Comparison of ENCODE assay signal across 8 mouse cellular contexts in the genomic region with DNA sequence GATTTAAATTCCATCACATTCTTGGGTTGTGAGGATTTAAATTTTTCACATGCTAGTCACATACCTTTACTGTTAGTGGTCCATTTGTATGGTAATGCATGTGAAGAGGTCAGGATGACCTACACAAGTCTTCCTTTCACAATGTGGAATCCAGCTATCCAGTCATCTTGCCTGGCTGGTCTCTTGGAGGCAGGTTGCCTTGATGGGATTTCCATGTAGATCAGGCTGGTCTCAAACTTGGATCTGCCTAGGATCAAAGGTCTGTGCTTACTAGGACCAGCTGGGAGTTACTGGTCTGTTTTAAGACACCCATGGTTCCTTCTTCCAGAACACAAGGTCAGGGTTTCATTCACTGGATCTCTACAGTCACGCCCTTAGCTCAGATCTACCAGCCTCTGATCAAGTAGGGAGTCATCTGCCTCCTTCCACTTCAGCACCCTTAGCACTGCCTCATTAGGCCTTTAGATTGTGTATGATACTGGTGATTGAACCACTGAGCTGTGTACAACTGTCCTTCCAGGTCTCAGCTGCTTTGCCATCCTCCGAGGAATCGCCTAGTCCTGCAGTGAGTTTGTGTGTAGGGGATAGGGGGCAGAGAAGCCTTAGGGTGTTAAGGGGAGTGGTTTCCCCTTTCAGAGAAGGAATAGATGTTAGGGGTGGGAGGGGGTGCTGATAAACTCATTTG. TPM values are rescaled to one million over a fixed set of nuclear protein-coding genes. Genes with fewer than 3 reads are reported as not detected.
A peak's percentile ranks its signal among the peaks of the same experiment; 100 is the strongest.
DNase-seq lines count a peak whose midpoint lies in the region; ATAC-seq and TF ChIP-seq lines count a peak whose summit lies in the region.

No protein-coding gene starts in this region.

- intact Hi-C loops in left cerebral cortex, postnatal 4 days (cut with DNase I) = no loop called here

- H3K4me3 ChIP-seq in CH12.LX (replicated peaks in 1 of 3; ENCODE audit: low read depth in 2 of 3, low read length in 2 of 3, poor library complexity in 1 of 3) (no peak overlapping the region), MEL (ENCODE audit: control insufficient read depth in 1 of 2, insufficient read depth in 1 of 2, low read depth in 2 of 2, low read length in 2 of 2) (no peak overlapping the region)
- no peak overlapping the region for H3K4me3 ChIP-seq in forebrain, postnatal 0 days (ENCODE audit: low read depth, low read length)
- no peak overlapping the region for H3K4me3 ChIP-seq in liver, embryonic 11.5 days (ENCODE audit: low read depth, low read length)
- no peak overlapping the region for H3K4me3 ChIP-seq in stomach, embryonic 15.5 days (replicated peaks)

- no peak for TF ChIP-seq CTCF in CH12.LX (conservative IDR thresholded peaks at IDR 0.05 in 1 of 2, IDR thresholded peaks at IDR 0.05 in 1 of 2; ENCODE audit: low read depth in 2 of 2, low read length in 2 of 2)
- no peak for TF ChIP-seq CTCF in MEL (IDR thresholded peaks at IDR 0.05 in 2 of 3, conservative IDR thresholded peaks at IDR 0.05 in 1 of 3; ENCODE audit: control insufficient read depth in 1 of 3, insufficient read depth in 1 of 3, low read depth in 2 of 3, low read length in 3 of 3, poor library complexity in 1 of 3, severe bottlenecking in 1 of 3)
- no peak for TF ChIP-seq CTCF in forebrain, postnatal 0 days (IDR thresholded peaks at IDR 0.05; ENCODE audit: low read depth)

- H3K27ac ChIP-seq in CH12.LX (ENCODE audit: insufficient read depth, low read depth) = peak overlapping the region; percentile 58
- peak overlapping the region; percentile 67 for H3K27ac ChIP-seq in MEL (ENCODE audit: control insufficient read depth, low read depth, low read length)
- peak overlapping the region; percentile 45; the same call in 1 of the 2 replicates for H3K27ac ChIP-seq in forebrain, postnatal 0 days (ENCODE audit: low read depth, low read length)
- peak overlapping the region; percentile 99 for H3K27ac ChIP-seq in liver, embryonic 11.5 days (ENCODE audit: low read depth, low read length)
- H3K27ac ChIP-seq in stomach, embryonic 15.5 days = peak overlapping the region; percentile 63

- peaks cover 47 to 74% of the 10 kb centered on the region in 2 experiments for H3K36me3 ChIP-seq in CH12.LX (replicated peaks in 1 of 2; ENCODE audit: control insufficient read depth in 1 of 2, insufficient read depth in 1 of 2, low read length in 1 of 2)
- H3K36me3 ChIP-seq in MEL (ENCODE audit: control insufficient read depth in 1 of 2, insufficient read depth in 2 of 2, low read length in 2 of 2) = peaks cover 2 to 27% of the 10 kb centered on the region in 2 experiments
- H3K36me3 ChIP-seq in forebrain, postnatal 0 days (ENCODE audit: insufficient read depth) = peaks cover 45% of the 10 kb centered on the region
- peaks cover 32% of the 10 kb centered on the region for H3K36me3 ChIP-seq in liver, embryonic 11.5 days (ENCODE audit: control insufficient read depth, insufficient read depth, low read length)
- H3K36me3 ChIP-seq in stomach, embryonic 15.5 days = peaks cover 6% of the 10 kb centered on the region

- H3K9ac ChIP-seq in CH12.LX (ENCODE audit: insufficient read depth, low read depth) (no peak overlapping the region), MEL (ENCODE audit: control insufficient read depth, low read depth, low read length, poor library complexity, severe bottlenecking) (no peak overlapping the region)
- H3K9ac ChIP-seq in forebrain, postnatal 0 days = no peak overlapping the region
- H3K9ac ChIP-seq in liver, embryonic 11.5 days (ENCODE audit: low read depth, low read length) = no peak overlapping the region
- H3K9ac ChIP-seq in stomach, embryonic 15.5 days = no peak overlapping the region

- H3K4me1 ChIP-seq in CH12.LX (ENCODE audit: control insufficient read depth in 1 of 2, insufficient read depth in 2 of 2) = peaks cover 0 to 13% of the 10 kb centered on the region in 2 experiments; a peak in 2 of 4 replicates
- H3K4me1 ChIP-seq in MEL (ENCODE audit: control insufficient read depth in 1 of 2, insufficient read depth in 2 of 2, low read length in 2 of 2) = 0 out of 4 replicates have a peak, but pooled peaks cover 0 to 2% of the 10 kb centered on the region in 2 experiments
- peaks cover 6% of the 10 kb centered on the region; the same call in 1 of the 2 replicates for H3K4me1 ChIP-seq in forebrain, postnatal 0 days (ENCODE audit: insufficient read depth)
- H3K4me1 ChIP-seq in liver, embryonic 11.5 days (replicated peaks; ENCODE audit: control insufficient read depth, insufficient read depth, low read length) = 0 out of 2 replicates have a peak, but pooled peaks cover 2% of the 10 kb centered on the region
- H3K4me1 ChIP-seq in stomach, embryonic 15.5 days = no peaks in the 10 kb centered on the region; the same call in 1 of the 2 replicates

- H3K27me3 ChIP-seq in CH12.LX (replicated peaks) = no peaks in the 10 kb centered on the region
- no peaks in the 10 kb centered on the region for H3K27me3 ChIP-seq in MEL (ENCODE audit: control insufficient read depth in 1 of 2, insufficient read depth in 2 of 2, low read length in 2 of 2)
- H3K27me3 ChIP-seq in forebrain, postnatal 0 days (ENCODE audit: insufficient read depth, low read length) = no peaks in the 10 kb centered on the region
- H3K27me3 ChIP-seq in liver, embryonic 11.5 days (replicated peaks; ENCODE audit: control insufficient read depth, insufficient read depth, low read length) = no peaks in the 10 kb centered on the region
- no peaks in the 10 kb centered on the region for H3K27me3 ChIP-seq in stomach, embryonic 15.5 days (replicated peaks)

- no peak overlapping the region for H3K4me2 ChIP-seq in CH12.LX (ENCODE audit: insufficient read depth, low read depth, poor library complexity, severe bottlenecking)
- H3K4me2 ChIP-seq in forebrain, postnatal 0 days (ENCODE audit: low read depth) = no peak overlapping the region
- H3K4me2 ChIP-seq in liver, embryonic 11.5 days = no peak overlapping the region
- H3K4me2 ChIP-seq in stomach, embryonic 15.5 days = no peak overlapping the region

- TF ChIP-seq RAD21 in CH12.LX (IDR thresholded peaks at IDR 0.05; ENCODE audit: low read depth, low read length) = no peak
- no peak for TF ChIP-seq RAD21 in MEL (IDR thresholded peaks at IDR 0.05; ENCODE audit: low read depth, low read length)

- no peak for TF ChIP-seq EP300 in CH12.LX (IDR thresholded peaks at IDR 0.05; ENCODE audit: low read length)
- TF ChIP-seq EP300 in MEL (IDR thresholded peaks at IDR 0.05; ENCODE audit: low read depth in 1 of 2, low read length in 2 of 2) = no peak

- dilution Hi-C loops in CH12.LX (cut with MboI; ENCODE audit: extremely low pct_ligation_motif_present, extremely low pct_unique_long_range_greater_than_20kb, low sequenced_read_pairs) = no loop called here

- DNase-seq in CH12.LX (ENCODE audit: extremely low read depth) (peak; percentile 80), MEL (ENCODE audit: low read depth, low spot score) (peak; percentile 95)
- peak; percentile 27 for DNase-seq in forebrain, postnatal 0 days
- peak; percentile 74 for DNase-seq in liver, embryonic 11.5 days (ENCODE audit: low spot score)
- DNase-seq in left cerebral cortex, postnatal 4 days = no peak
- DNase-seq in B cell, adult 2 months = no peak
- no peak for DNase-seq in spleen, postnatal 14 days (ENCODE audit: low spot score in 2 of 2)

- in situ Hi-C loops in CH12.LX (cut with MboI; ENCODE audit: low pct_ligation_motif_present, low pct_unique_long_range_greater_than_20kb, low sequenced_read_pairs) = no loop called here

- H3K79me2 ChIP-seq in CH12.LX (replicated peaks; ENCODE audit: control insufficient read depth, extremely low read depth, insufficient read depth, poor library complexity, severe bottlenecking) (peaks cover 25% of the 10 kb centered on the region), MEL (ENCODE audit: control insufficient read depth, insufficient read depth, low read length, poor library complexity) (peaks cover 28% of the 10 kb centered on the region)

- ATAC-seq in forebrain, postnatal 0 days = no peak
- ATAC-seq in liver, embryonic 11.5 days (replicated peaks; ENCODE audit: low FRiP score) = peak; percentile 69
- ATAC-seq in stomach, embryonic 15.5 days (ENCODE audit: insufficient read depth, low FRiP score, low read depth) = peak; percentile 32

- no peaks in the 10 kb centered on the region for H3K9me3 ChIP-seq in CH12.LX (replicated peaks; ENCODE audit: low read length)
- H3K9me3 ChIP-seq in MEL (replicated peaks; ENCODE audit: insufficient read depth, low read length) = no peaks in the 10 kb centered on the region
- H3K9me3 ChIP-seq in forebrain, postnatal 0 days (ENCODE audit: low read length) = no peaks in the 10 kb centered on the region
- H3K9me3 ChIP-seq in liver, embryonic 11.5 days (ENCODE audit: control insufficient read depth, low read length) = no peaks in the 10 kb centered on the region
- H3K9me3 ChIP-seq in stomach, embryonic 15.5 days = no peaks in the 10 kb centered on the region

- TF ChIP-seq POLR2A in CH12.LX (IDR thresholded peaks at IDR 0.05; ENCODE audit: low read depth, low read length) (peak; percentile 76), MEL (IDR thresholded peaks at IDR 0.05; ENCODE audit: control insufficient read depth in 1 of 2, insufficient read depth in 1 of 2, low read depth in 1 of 2, low read length in 2 of 2, poor library complexity in 1 of 2) (peak; percentile 71 to 91)

- 12% methylated on average over 3 of the region's 3 CpGs for WGBS in forebrain, postnatal 0 days
- 8% methylated on average over 3 of the region's 3 CpGs for WGBS in liver, embryonic 11.5 days
- WGBS in stomach, embryonic 15.5 days = 9% methylated on average over 3 of the region's 3 CpGs

RNA-seq across cellular contexts. Expression of a gene that starts 5.2 kb away (rescaled TPM):
- 4.7 and 5.2 TPM in 2 replicates for total RNA-seq in CH12.LX (2012; rRNA removed)
- total RNA-seq in CH12.LX (2014; rRNA removed) = 3.1 and 4.5 TPM in 2 replicates
- 3.6 and 4.8 TPM in 2 replicates for polyA plus RNA-seq in CH12.LX (2012; ENCODE audit: insufficient read length, low read depth)
- total RNA-seq in MEL (2012; rRNA removed) = 5.2 and 5.7 TPM in 2 replicates
- polyA plus RNA-seq in MEL (2012; ENCODE audit: insufficient read depth in 1 of 2, insufficient read length in 2 of 2, low read depth in 1 of 2, low replicate concordance in 2 of 2, missing spikeins in 1 of 2) = 1 to 10 TPM in 1 of 2 experiments, not detected in 1; 4.2 TPM
- total RNA-seq in forebrain, postnatal 0 days (2014; rRNA removed) = 19.7 and 30.2 TPM in 2 replicates
- polyA plus RNA-seq in forebrain, postnatal 0 days (2015; fragmentation: Nextera tagmentation; extraction: Ambion mirVana) = 3.7 and 7.9 TPM in 2 replicates
- polyA plus RNA-seq in liver, embryonic 11.5 days (2014; fragmentation: Nextera tagmentation; extraction: Ambion mirVana) = 3.4 and 4.8 TPM in 2 replicates
- 7.7 and 8.0 TPM in 2 replicates for polyA plus RNA-seq in stomach, embryonic 15.5 days (2015; fragmentation: Nextera tagmentation; extraction: Ambion mirVana)
- total RNA-seq in left cerebral cortex, postnatal 4 days (2021) = 10 to 100 TPM; 39.2 to 46.5 TPM

RNA-seq across cellular contexts. Expression of a gene that starts 30.6 kb away (rescaled TPM):
- total RNA-seq in CH12.LX (2012; rRNA removed) = 44.7 and 46.2 TPM in 2 replicates
- 64.7 and 74.0 TPM in 2 replicates for total RNA-seq in CH12.LX (2014; rRNA removed)
- 50.6 and 55.3 TPM in 2 replicates for polyA plus RNA-seq in CH12.LX (2012; ENCODE audit: insufficient read length, low read depth)
- 53.1 and 66.2 TPM in 2 replicates for total RNA-seq in MEL (2012; rRNA removed)
- 10 to 100 TPM in 1 of 2 experiments, not detected in 1; 83.6 TPM for polyA plus RNA-seq in MEL (2012; ENCODE audit: insufficient read depth in 1 of 2, insufficient read length in 2 of 2, low read depth in 1 of 2, low replicate concordance in 2 of 2, missing spikeins in 1 of 2)
- total RNA-seq in forebrain, postnatal 0 days (2014; rRNA removed) = 25.8 and 27.7 TPM in 2 replicates
- polyA plus RNA-seq in forebrain, postnatal 0 days (2015; fragmentation: Nextera tagmentation; extraction: Ambion mirVana) = 28.9 and 29.3 TPM in 2 replicates
- 68.3 and 84.3 TPM in 2 replicates for polyA plus RNA-seq in liver, embryonic 11.5 days (2014; fragmentation: Nextera tagmentation; extraction: Ambion mirVana)
- 33.4 and 34.7 TPM in 2 replicates for polyA plus RNA-seq in stomach, embryonic 15.5 days (2015; fragmentation: Nextera tagmentation; extraction: Ambion mirVana)
- total RNA-seq in left cerebral cortex, postnatal 4 days (2021) = 10 to 100 TPM; 22.4 to 25.7 TPM

RNA-seq across cellular contexts. Expression of a gene that starts 30.6 kb away (rescaled TPM):
- total RNA-seq in CH12.LX (2012; rRNA removed) (4.6 and 5.5 TPM in 2 replicates), CH12.LX (2014; rRNA removed) (10.4 and 11.5 TPM in 2 replicates), MEL (2012; rRNA removed) (6.2 and 6.3 TPM in 2 replicates)
- polyA plus RNA-seq in CH12.LX (2012; ENCODE audit: insufficient read length, low read depth) (13.1 and 13.3 TPM in 2 replicates), MEL (2012; ENCODE audit: insufficient read depth in 1 of 2, insufficient read length in 2 of 2, low read depth in 1 of 2, low replicate concordance in 2 of 2, missing spikeins in 1 of 2) (10 to 100 TPM in 1 of 2 experiments, not detected in 1; 16.9 TPM)
- total RNA-seq in forebrain, postnatal 0 days (2014; rRNA removed) = 1.7 and 2.6 TPM in 2 replicates
- 5.1 and 6.5 TPM in 2 replicates for polyA plus RNA-seq in forebrain, postnatal 0 days (2015; fragmentation: Nextera tagmentation; extraction: Ambion mirVana)
- polyA plus RNA-seq in liver, embryonic 11.5 days (2014; fragmentation: Nextera tagmentation; extraction: Ambion mirVana) = 34.7 and 39.0 TPM in 2 replicates
- 25.6 and 25.7 TPM in 2 replicates for polyA plus RNA-seq in stomach, embryonic 15.5 days (2015; fragmentation: Nextera tagmentation; extraction: Ambion mirVana)
- total RNA-seq in left cerebral cortex, postnatal 4 days (2021) = 1 to 10 TPM; 3.5 to 4.7 TPM

Comparison
In these comparisons a context has a peak if more than half of its experiments do, and no peak if none do; other contexts are left out.
1. DNase-seq: peak in CH12.LX (single experiment), MEL (single experiment), forebrain, postnatal 0 days (single experiment) and liver, embryonic 11.5 days (single experiment); none in left cerebral cortex, postnatal 4 days (single experiment), B cell, adult 2 months (0 of 2) and spleen, postnatal 14 days (0 of 2).
2. H3K27ac ChIP-seq: peak in every context shown above with its lines; median percentile 99 in liver, embryonic 11.5 days; 67 in MEL; 63 in stomach, embryonic 15.5 days; 58 in CH12.LX; 45 in forebrain, postnatal 0 days.